Comparison of ENCODE assay signal across 14 mouse cellular contexts in genomic region chr3:108499826-108500225, GRCm38 (mm10). TPM values are rescaled to one million over a fixed set of nuclear protein-coding genes. Genes with fewer than 3 reads are reported as not detected.
DNase-seq lines count a peak whose midpoint lies in the region; ATAC-seq and TF ChIP-seq lines count a peak whose summit lies in the region.
"Had no signal": no experiment of that assay in that cellular context is flagged by ENCODE, and none has a peak within 500 bp of the region (broad histone marks: within the 10 kb centered on the region; RNA-seq: fewer than 3 reads in every experiment).

No protein-coding gene starts in this region.

- TF ChIP-seq CTCF in left cerebral cortex, adult 2 months (IDR thresholded peaks at IDR 0.05), result no peak
- TF ChIP-seq CTCF in thymus, adult 2 months (IDR thresholded peaks at IDR 0.05; ENCODE audit: borderline replicate concordance, control insufficient read depth, extremely low read depth, insufficient read depth, low read length, poor library complexity), result no peak

- no peak for ATAC-seq in activated CD4-positive, CD25-positive, alpha-beta regulatory T cell, adult 4 months
- ATAC-seq: inflammation-experienced regulatory T-cells, adult 6 months; liver, embryonic 12.5 days; lung, postnatal 0 days had no signal

- intact Hi-C loops in left cerebral cortex, postnatal 4 days (cut with DNase I), result no loop called here
- intact Hi-C loops in left cerebral cortex, adult 2 months (cut with DNase I), result loop anchor here (5.0 kb wide), 1 partner anchor 53 kb away; the partner anchor contains the start of gene Sars

- no peaks in the 10 kb centered on the region for H3K4me1 ChIP-seq in thymus, adult 2 months (replicated peaks; ENCODE audit: control insufficient read depth, insufficient read depth, low read length)
- H3K4me1 ChIP-seq: liver, embryonic 12.5 days had no signal

- no peak overlapping the region for H3K4me3 ChIP-seq in left cerebral cortex, adult 2 months
- no peak overlapping the region for H3K4me3 ChIP-seq in thymus, adult 2 months (ENCODE audit: control insufficient read depth, insufficient read depth, low read length)
- H3K4me3 ChIP-seq: liver, embryonic 12.5 days had no signal

- H3K36me3 ChIP-seq in thymus, adult 2 months (ENCODE audit: control insufficient read depth, insufficient read depth, low read length), result no peaks in the 10 kb centered on the region
- H3K36me3 ChIP-seq: liver, embryonic 12.5 days had no signal

- DNase-seq in left cerebral cortex, postnatal 4 days, result peak; percentile 90
- DNase-seq in left cerebral cortex, adult 2 months (ENCODE audit: extremely low spot score in 1 of 2, low spot score in 2 of 2), result no peak
- DNase-seq in brain, adult 2 months (ENCODE audit: low read depth, low spot score), result peak; percentile 91
- peak; percentile 92 for DNase-seq in cerebellum, adult 9-11 months
- peak; percentile 55 for DNase-seq in kidney, postnatal 14 days
- DNase-seq in thymus, adult 2 months, result no peak
- DNase-seq in embryo, embryonic 10.5 days (ENCODE audit: low spot score), result no peak
- DNase-seq: adrenal gland, adult 8-10 months; right cerebral cortex, postnatal 25 days had no signal

- WGBS in thymus, adult 2 months, result 94% methylated on average over 8 of the region's 8 CpGs

- no peaks in the 10 kb centered on the region for H3K27me3 ChIP-seq in thymus, adult 2 months (ENCODE audit: control insufficient read depth, insufficient read depth, low read length)

- H3K27ac ChIP-seq in left cerebral cortex, adult 2 months, result no peak overlapping the region
- no peak overlapping the region for H3K27ac ChIP-seq in thymus, adult 2 months (ENCODE audit: control insufficient read depth, insufficient read depth, low read length)
- H3K27ac ChIP-seq: liver, embryonic 12.5 days had no signal

- TF ChIP-seq POLR2A in thymus, adult 2 months (IDR thresholded peaks at IDR 0.05; ENCODE audit: control insufficient read depth, extremely low read depth, insufficient read depth, low read length, poor library complexity), result no peak

RNA-seq across cellular contexts. Expression of gene 1700013F07Rik, which starts 34.1 kb away (rescaled TPM):
- total RNA-seq in left cerebral cortex, postnatal 4 days (2021), result 1 to 10 TPM; 2.4 to 2.7 TPM
- 1 to 10 TPM; 2.4 to 2.5 TPM for total RNA-seq in left cerebral cortex, adult 2 months (2021)
- 0.16 TPM in 1 of 2 replicates, not detected in the other for polyA plus RNA-seq in thymus, adult 2 months (2012; rRNA removed)
- polyA plus RNA-seq in activated CD4-positive, CD25-positive, alpha-beta regulatory T cell, adult 4 months (2017; shearing (Covaris generic)), result not detected
- polyA plus RNA-seq: embryonic facial prominence, embryonic 11.5 days; inflammation-experienced regulatory T-cells, adult 6 months; liver, embryonic 12.5 days had no signal

RNA-seq across cellular contexts. Expression of gene 5330417C22Rik, which starts 36.5 kb away (rescaled TPM):
- total RNA-seq in left cerebral cortex, postnatal 4 days (2021), result 10 to 100 TPM; 17.6 to 20.1 TPM
- total RNA-seq in left cerebral cortex, adult 2 months (2021), result 10 to 100 TPM; 33.5 to 35.2 TPM
- polyA plus RNA-seq in thymus, adult 2 months (2012; rRNA removed), result 1.7 and 1.8 TPM in 2 replicates
- 1 to 10 TPM; 1.2 to 1.4 TPM for polyA plus RNA-seq in activated CD4-positive, CD25-positive, alpha-beta regulatory T cell, adult 4 months (2017; shearing (Covaris generic))

RNA-seq across cellular contexts. Expression of gene Sars, which starts 54.8 kb away (rescaled TPM):
- total RNA-seq in left cerebral cortex, postnatal 4 days (2021), result 100 to 1,000 TPM; 194 to 199 TPM
- total RNA-seq in left cerebral cortex, adult 2 months (2021), result 100 to 1,000 TPM; 216 to 222 TPM
- polyA plus RNA-seq in thymus, adult 2 months (2012; rRNA removed), result 45.7 and 46.5 TPM in 2 replicates
- 100 to 1,000 TPM; 146 to 151 TPM for polyA plus RNA-seq in activated CD4-positive, CD25-positive, alpha-beta regulatory T cell, adult 4 months (2017; shearing (Covaris generic))

Comparison
In these comparisons a context has a peak if more than half of its experiments do, and no peak if none do; other contexts are left out.
1. DNase-seq: peak in left cerebral cortex, postnatal 4 days (single experiment), brain, adult 2 months (single experiment), cerebellum, adult 9-11 months (single experiment) and kidney, postnatal 14 days (single experiment); none in left cerebral cortex, adult 2 months (0 of 2), thymus, adult 2 months (single experiment) and embryo, embryonic 10.5 days (single experiment).